Mouse (Mus musculus) B cell, adult 62 days (primary cell): ENCODE results near the gene Stk26. TPM values are rescaled to one million over a fixed set of nuclear protein-coding genes. Genes with fewer than 3 reads are reported as not detected.

ENCODE experiments used
- total RNA-seq: library from RNA; stranded (reverse); gene quantifications from 4 replicates; pipeline ENCODE4 v1.2.4, GENCODE M21; 2023

The Stk26 gene
- 34.6 to 37.5 TPM (median 35.0 TPM) in 4 replicates for total RNA-seq

GRCm38 (mm10) chrX:50840847-50841560 lies at the start of gene Stk26:
Gene Stk26 (plus strand): TSS chrX:50841047.

DNA sequence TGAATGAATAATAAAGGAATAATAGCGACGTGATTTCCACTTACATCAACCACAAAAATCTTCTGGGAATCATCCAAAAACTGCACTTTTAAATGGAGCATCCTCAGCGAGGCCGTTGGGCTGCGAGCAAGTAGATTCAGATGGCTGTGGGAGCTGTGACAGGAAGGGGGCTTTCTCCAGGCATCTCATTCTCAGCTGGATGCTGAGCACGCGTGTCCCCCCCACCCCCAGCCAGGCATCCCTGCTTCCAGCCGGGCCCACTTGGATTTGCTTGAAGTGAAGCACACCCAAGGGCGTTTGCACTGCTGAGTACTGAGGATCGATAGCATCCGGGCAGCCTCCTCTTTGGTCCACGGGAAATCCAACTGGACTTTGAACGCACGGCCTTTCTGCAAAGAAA lies 101.8 kb downstream of the Stk26 start, which contains the start of gene Frmd7:
Frmd7 (minus strand) TSS at position 101 of the 400 bp plus-strand sequence.

Other genes starting within 250 kb of the Stk26 start
- not detected in 4 replicates for gene Frmd7, start 101.7 kb downstream of the Stk26 start, total RNA-seq
- gene Rap2c, start 177.0 kb downstream of the Stk26 start, total RNA-seq = 37.5 to 40.8 TPM (median 39.7 TPM) in 4 replicates